Comparison of ENCODE assay signal across 13 mouse cellular contexts in genomic region chr3:33003901-33004300, GRCm38 (mm10).
"Had no signal": no experiment of that assay in that cellular context is flagged by ENCODE, and none has a peak within 500 bp of the region (broad histone marks: within the 10 kb centered on the region; RNA-seq: fewer than 3 reads in every experiment).

No protein-coding gene starts in this region.

- H3K4me3 ChIP-seq: liver, embryonic 13.5 days had no signal

- DNase-seq: kidney, adult 18-20 months; kidney, adult 9 months; kidney, postnatal 14 days; kidney, postnatal 4 days; liver, embryonic 13.5 days; lung, adult 2 months; lung, postnatal 14 days; lung, postnatal 4 days; midbrain, embryonic 14.5 days; thymus, adult 2 months; thymus, postnatal 14 days; thymus, postnatal 4 days had no signal

- H3K4me1 ChIP-seq: liver, embryonic 13.5 days had no signal

- H3K27me3 ChIP-seq: liver, embryonic 13.5 days had no signal

- H3K9ac ChIP-seq: liver, embryonic 13.5 days had no signal

- H3K4me2 ChIP-seq: liver, embryonic 13.5 days; midbrain, embryonic 11.5 days had no signal

- H3K9me3 ChIP-seq: liver, embryonic 13.5 days had no signal

- H3K27ac ChIP-seq: liver, embryonic 13.5 days had no signal

- H3K36me3 ChIP-seq: liver, embryonic 13.5 days had no signal
